Mouse (Mus musculus) layer of hippocampus, adult 9-11 months (tissue): ENCODE data around the gene Mael.

Experiments used
- DNase-seq: peaks from one replicate; pipeline ENCODE4 v3.0.0; 2022

Mael gene

DNA sequence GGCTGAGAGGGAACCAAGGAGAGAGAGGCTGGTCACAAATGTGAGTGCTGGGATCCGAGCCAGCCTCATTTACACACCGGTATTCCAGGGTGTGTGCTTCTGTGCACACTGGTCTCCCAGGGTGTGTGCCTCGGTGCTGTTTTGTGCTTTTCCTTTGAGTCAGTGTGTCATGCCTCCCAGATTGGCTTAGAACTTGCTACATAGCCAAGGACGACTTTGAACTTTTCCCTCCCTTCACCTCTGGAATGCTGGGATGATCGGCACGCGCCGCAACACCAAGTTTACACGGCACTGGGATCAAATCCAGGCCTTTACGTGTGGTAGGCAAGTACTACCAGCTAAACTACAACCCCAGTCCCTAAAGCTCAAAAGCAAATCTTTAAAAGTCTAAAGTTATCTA, 86.5 kb downstream of the Mael start:
- DNase-seq: no peak

DNA sequence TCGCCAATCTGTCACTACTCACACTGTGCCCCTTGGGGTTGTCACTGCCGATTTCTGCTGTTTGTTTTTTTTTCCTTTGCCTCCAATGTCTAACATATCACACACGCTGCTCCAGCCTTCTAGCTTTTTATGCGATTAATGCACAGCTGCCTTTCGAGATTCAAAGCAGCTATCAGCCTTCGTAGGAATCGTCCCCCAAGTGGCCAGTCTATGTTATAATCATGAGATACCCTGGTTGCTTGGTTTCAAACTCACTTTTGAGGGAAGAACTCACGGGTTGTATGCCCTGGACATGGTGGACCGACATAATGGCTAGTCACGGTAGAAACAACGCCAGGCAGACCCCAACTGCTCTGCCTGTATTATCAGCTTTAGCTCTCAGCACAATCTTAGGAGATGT, 87.2 kb downstream of the Mael start:
- DNase-seq: no peak
